Mouse (Mus musculus): ENCODE results near the gene Gpr87. TPM values are rescaled to one million over a fixed set of nuclear protein-coding genes. Genes with fewer than 3 reads are reported as not detected.
"Not testable (repeated sequence)": the region's sequence is repeated elsewhere in the genome, so short reads cannot be mapped to it uniquely, and the experiment has no call there.

The Gpr87 gene
- polyA plus RNA-seq, 1 experiment from 2014 or later = not detected

- no peak overlapping the region for H3K27ac ChIP-seq (ENCODE audit: low read length)
- H3K36me3 ChIP-seq (ENCODE audit: control insufficient read depth, insufficient read depth) = no peaks in the 10 kb centered on the region
- no peaks in the 10 kb centered on the region for H3K27me3 ChIP-seq (ENCODE audit: control insufficient read depth, insufficient read depth, low read depth, low read length)
- no peak overlapping the region for H3K4me2 ChIP-seq (ENCODE audit: low read depth, low read length)
- no peaks in the 10 kb centered on the region for H3K9me3 ChIP-seq (replicated peaks; ENCODE audit: control insufficient read depth, low read length)
- no peak for ATAC-seq (ENCODE audit: low read depth)
- WGBS (ENCODE audit: insufficient replicate concordance) = 46% methylated on average over 2 of the region's 2 CpGs
- H3K4me3 ChIP-seq (ENCODE audit: low read depth, low read length) = no peak overlapping the region
- no peak overlapping the region for H3K9ac ChIP-seq (ENCODE audit: low read depth, low read length)
- H3K4me1 ChIP-seq (ENCODE audit: control insufficient read depth, low read depth, low read length) = no peaks in the 10 kb centered on the region
Observed at GRCm38 (mm10) chr3:59154888-59155287, 40.0 kb downstream of the Gpr87 start.

DNA sequence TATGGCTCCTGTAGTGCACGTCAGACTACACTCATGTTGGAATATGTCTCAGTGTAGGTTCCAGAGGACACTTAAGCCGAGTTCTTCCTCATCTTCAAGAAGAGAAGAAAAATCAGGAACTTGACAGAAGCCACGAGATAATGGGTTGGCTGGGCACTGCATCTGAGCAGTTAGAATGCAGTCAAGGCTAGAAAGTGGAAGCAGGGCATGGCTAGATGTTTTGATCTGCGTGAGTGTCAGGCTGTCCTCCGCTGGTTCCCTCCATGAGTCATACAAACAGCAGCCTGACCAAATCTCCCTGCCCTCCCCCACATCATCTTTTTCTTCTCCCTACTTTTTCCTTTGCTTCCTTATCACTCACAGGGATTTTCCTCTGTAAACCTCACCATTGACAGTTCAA, 41.5 kb downstream of the Gpr87 start, which contains the start of gene P2ry14:
TSS of gene P2ry14 (minus strand) at position 195 of the 400 bp plus-strand sequence.
- H3K4me2 ChIP-seq (ENCODE audit: low read depth, low read length) = no peak within 1 kb of the TSS
- WGBS (ENCODE audit: insufficient replicate concordance) = 20% methylated on average over 5 of the region's 5 CpGs
- ATAC-seq (ENCODE audit: low read depth) = no peak
- no peaks in the 10 kb centered on the region; the same call in 1 of the 2 replicates for H3K4me1 ChIP-seq (ENCODE audit: control insufficient read depth, low read depth, low read length)
- H3K4me3 ChIP-seq (ENCODE audit: low read depth, low read length) = no peak within 1 kb of the TSS
- H3K27ac ChIP-seq (ENCODE audit: low read length) = no peak within 1 kb of the TSS
- no peaks in the 10 kb centered on the region for H3K9me3 ChIP-seq (replicated peaks; ENCODE audit: control insufficient read depth, low read length)
- H3K9ac ChIP-seq (ENCODE audit: low read depth, low read length) = no peak within 1 kb of the TSS
- no peaks in the 10 kb centered on the region for H3K27me3 ChIP-seq (ENCODE audit: control insufficient read depth, insufficient read depth, low read depth, low read length)
- H3K36me3 ChIP-seq (ENCODE audit: control insufficient read depth, insufficient read depth) = no peaks in the 10 kb centered on the region

DNA sequence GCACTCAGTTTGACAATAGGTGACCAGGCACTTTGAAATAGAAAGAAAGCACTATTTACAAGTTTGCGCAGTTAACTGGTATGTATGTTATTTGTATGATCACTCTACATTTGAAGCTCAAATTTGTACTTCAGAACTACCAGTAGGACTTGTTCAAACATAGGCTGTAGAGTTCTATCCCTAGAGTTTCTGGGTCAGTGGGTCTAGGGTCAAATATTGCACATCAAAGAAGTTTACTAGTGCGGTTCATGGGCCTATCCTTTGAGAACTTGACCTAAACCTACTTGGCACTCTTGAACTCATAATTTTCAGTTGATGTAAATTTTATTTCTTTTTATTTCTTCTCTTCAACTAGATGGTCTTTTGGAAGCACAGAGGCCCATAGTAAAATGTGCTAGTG, 44.3 kb downstream of the Gpr87 start:
- H3K36me3 ChIP-seq (ENCODE audit: control insufficient read depth, insufficient read depth) = no peaks in the 10 kb centered on the region
- no peaks in the 10 kb centered on the region; the same call in 1 of the 2 replicates for H3K4me1 ChIP-seq (ENCODE audit: control insufficient read depth, low read depth, low read length)
- no peak overlapping the region for H3K4me2 ChIP-seq (ENCODE audit: low read depth, low read length)
- no peak for ATAC-seq (ENCODE audit: low read depth)
- H3K27ac ChIP-seq (ENCODE audit: low read length) = no peak overlapping the region
- 68% methylated on average over 2 of the region's 2 CpGs for WGBS (ENCODE audit: insufficient replicate concordance)
- no peak overlapping the region for H3K9ac ChIP-seq (ENCODE audit: low read depth, low read length)
- H3K9me3 ChIP-seq (replicated peaks; ENCODE audit: control insufficient read depth, low read length) = no peaks in the 10 kb centered on the region
- H3K27me3 ChIP-seq (ENCODE audit: control insufficient read depth, insufficient read depth, low read depth, low read length) = no peaks in the 10 kb centered on the region
- H3K4me3 ChIP-seq (ENCODE audit: low read depth, low read length) = no peak overlapping the region

GRCm38 (mm10) chr3:59149646-59150045, 45.3 kb downstream of the Gpr87 start:
- H3K27me3 ChIP-seq (ENCODE audit: control insufficient read depth, insufficient read depth, low read depth, low read length) = no peaks in the 10 kb centered on the region
- H3K9ac ChIP-seq (ENCODE audit: low read depth, low read length) = no peak overlapping the region
- no peak overlapping the region for H3K27ac ChIP-seq (ENCODE audit: low read length)
- H3K4me3 ChIP-seq (ENCODE audit: low read depth, low read length) = no peak overlapping the region
- no peak for ATAC-seq (ENCODE audit: low read depth)
- no peaks in the 10 kb centered on the region; the same call in 1 of the 2 replicates for H3K4me1 ChIP-seq (ENCODE audit: control insufficient read depth, low read depth, low read length)
- H3K36me3 ChIP-seq (ENCODE audit: control insufficient read depth, insufficient read depth) = no peaks in the 10 kb centered on the region
- H3K9me3 ChIP-seq (replicated peaks; ENCODE audit: control insufficient read depth, low read length) = no peaks in the 10 kb centered on the region
- no peak overlapping the region for H3K4me2 ChIP-seq (ENCODE audit: low read depth, low read length)

GRCm38 (mm10) chr3:59145194-59145593, 49.7 kb downstream of the Gpr87 start:
- no peaks in the 10 kb centered on the region for H3K9me3 ChIP-seq (replicated peaks; ENCODE audit: control insufficient read depth, low read length)
- no peaks in the 10 kb centered on the region for H3K27me3 ChIP-seq (ENCODE audit: control insufficient read depth, insufficient read depth, low read depth, low read length)
- 63% methylated on average over 5 of the region's 5 CpGs for WGBS (ENCODE audit: insufficient replicate concordance)
- H3K4me2 ChIP-seq (ENCODE audit: low read depth, low read length) = no peak overlapping the region
- H3K9ac ChIP-seq (ENCODE audit: low read depth, low read length) = no peak overlapping the region
- no peak for ATAC-seq (ENCODE audit: low read depth)
- H3K36me3 ChIP-seq (ENCODE audit: control insufficient read depth, insufficient read depth) = no peaks in the 10 kb centered on the region
- no peak overlapping the region for H3K4me3 ChIP-seq (ENCODE audit: low read depth, low read length)
- H3K27ac ChIP-seq (ENCODE audit: low read length) = no peak overlapping the region
- H3K4me1 ChIP-seq (ENCODE audit: control insufficient read depth, low read depth, low read length) = no peaks in the 10 kb centered on the region; the same call in 1 of the 2 replicates

DNA sequence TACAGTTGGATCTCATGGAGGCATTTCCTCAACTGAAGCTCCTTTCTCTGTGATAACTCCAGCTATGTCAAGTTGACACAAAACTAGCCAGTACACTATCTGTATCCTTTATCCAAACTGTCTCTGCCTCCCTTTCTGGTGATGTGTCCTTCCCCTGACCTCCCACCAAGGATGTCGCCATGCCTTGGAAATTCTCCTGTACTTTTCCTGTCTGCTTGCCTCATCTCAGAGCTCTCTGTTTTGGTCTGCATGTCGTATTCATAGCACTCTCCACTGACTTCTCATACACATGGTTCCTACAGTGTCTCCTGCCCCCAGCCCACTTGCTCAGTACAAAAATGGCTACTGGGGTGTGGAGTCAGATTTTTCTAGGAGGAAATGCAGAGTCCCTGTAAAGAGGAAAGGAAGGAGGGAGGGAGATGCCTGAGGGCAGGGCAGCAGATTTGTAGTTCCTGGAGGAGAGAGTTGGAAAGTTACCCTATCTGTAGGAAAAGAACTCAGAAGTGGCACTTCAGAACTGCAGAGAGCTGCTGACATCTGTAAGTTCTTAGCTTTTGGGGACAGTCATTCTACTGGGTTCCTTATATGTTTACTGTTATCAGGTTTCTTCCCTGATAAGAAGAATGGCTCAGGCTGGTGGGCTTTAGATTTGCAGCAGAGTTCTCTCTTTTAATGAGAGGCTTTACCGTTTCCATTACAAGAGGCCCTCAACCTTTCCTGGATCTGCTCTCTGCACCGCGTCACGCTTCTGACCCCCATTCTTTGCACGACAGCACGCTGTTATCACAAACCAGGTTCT, 53.2 kb downstream of the Gpr87 start:
- H3K4me1 ChIP-seq (ENCODE audit: control insufficient read depth, low read depth, low read length) = no peaks in the 10 kb centered on the region
- no peak overlapping the region for H3K4me3 ChIP-seq (ENCODE audit: low read depth, low read length)
- no peak overlapping the region for H3K4me2 ChIP-seq (ENCODE audit: low read depth, low read length)
- no peak overlapping the region for H3K9ac ChIP-seq (ENCODE audit: low read depth, low read length)
- no peaks in the 10 kb centered on the region for H3K27me3 ChIP-seq (ENCODE audit: control insufficient read depth, insufficient read depth, low read depth, low read length)
- no peaks in the 10 kb centered on the region for H3K9me3 ChIP-seq (replicated peaks; ENCODE audit: control insufficient read depth, low read length)
- no peaks in the 10 kb centered on the region for H3K36me3 ChIP-seq (ENCODE audit: control insufficient read depth, insufficient read depth)
- 48% methylated on average over 8 of the region's 8 CpGs for WGBS (ENCODE audit: insufficient replicate concordance)
- ATAC-seq (ENCODE audit: low read depth) = no peak
- H3K27ac ChIP-seq (ENCODE audit: low read length) = no peak overlapping the region

GRCm38 (mm10) chr3:59140941-59141340, 54.0 kb downstream of the Gpr87 start:
- WGBS (ENCODE audit: insufficient replicate concordance) = 80% methylated on average over 4 of the region's 4 CpGs
- not testable (repeated sequence) for H3K4me3 ChIP-seq (ENCODE audit: low read depth, low read length)

GRCm38 (mm10) chr3:59140115-59140514, 54.8 kb downstream of the Gpr87 start:
- Histone ChIP-seq H3K4me3 (ENCODE audit: low read depth, low read length) (no peak overlapping the region), H3K9me3 (replicated peaks; ENCODE audit: control insufficient read depth, low read length) (no peaks in the 10 kb centered on the region), H3K4me1 (ENCODE audit: control insufficient read depth, low read depth, low read length) (no peaks in the 10 kb centered on the region), H3K27ac (ENCODE audit: low read length) (no peak overlapping the region), H3K4me2 (ENCODE audit: low read depth, low read length) (no peak overlapping the region), H3K27me3 (ENCODE audit: control insufficient read depth, insufficient read depth, low read depth, low read length) (no peaks in the 10 kb centered on the region), H3K36me3 (ENCODE audit: control insufficient read depth, insufficient read depth) (no peaks in the 10 kb centered on the region), H3K9ac (ENCODE audit: low read depth, low read length) (no peak overlapping the region)
- WGBS (ENCODE audit: insufficient replicate concordance) = 65% methylated on average over 2 of the region's 2 CpGs
- no peak for ATAC-seq (ENCODE audit: low read depth)

More at GRCm38 (mm10) chr3:59140941-59141340, 54.0 kb downstream of the Gpr87 start:
- not testable (repeated sequence) for ATAC-seq (ENCODE audit: low read depth); H3K27ac ChIP-seq (ENCODE audit: low read length); H3K4me2 ChIP-seq (ENCODE audit: low read depth, low read length); H3K9me3 ChIP-seq (replicated peaks; ENCODE audit: control insufficient read depth, low read length); H3K27me3 ChIP-seq (ENCODE audit: control insufficient read depth, insufficient read depth, low read depth, low read length); H3K4me1 ChIP-seq (ENCODE audit: control insufficient read depth, low read depth, low read length); H3K9ac ChIP-seq (ENCODE audit: low read depth, low read length); H3K36me3 ChIP-seq (ENCODE audit: control insufficient read depth, insufficient read depth)

GRCm38 (mm10) chr3:59139651-59140051, 55.3 kb downstream of the Gpr87 start:
- H3K9me3 ChIP-seq (replicated peaks; ENCODE audit: control insufficient read depth, low read length) = no peaks in the 10 kb centered on the region
- H3K27me3 ChIP-seq (ENCODE audit: control insufficient read depth, insufficient read depth, low read depth, low read length) = no peaks in the 10 kb centered on the region
- no peaks in the 10 kb centered on the region for H3K36me3 ChIP-seq (ENCODE audit: control insufficient read depth, insufficient read depth)
- H3K9ac ChIP-seq (ENCODE audit: low read depth, low read length) = no peak overlapping the region
- ATAC-seq (ENCODE audit: low read depth) = no peak
- no peak overlapping the region for H3K4me2 ChIP-seq (ENCODE audit: low read depth, low read length)
- H3K4me1 ChIP-seq (ENCODE audit: control insufficient read depth, low read depth, low read length) = no peaks in the 10 kb centered on the region
- H3K27ac ChIP-seq (ENCODE audit: low read length) = no peak overlapping the region
- no peak overlapping the region for H3K4me3 ChIP-seq (ENCODE audit: low read depth, low read length)
